Mouse (Mus musculus): ENCODE data around the gene Zscan5b. TPM values are rescaled to one million over a fixed set of nuclear protein-coding genes. Genes with fewer than 3 reads are reported as not detected.

Zscan5b gene
- total and polyA plus RNA-seq, 3 experiments = not detected

- H3K27me3 ChIP-seq (ENCODE audit: control insufficient read depth, insufficient read depth, low read length) = no peaks in the 10 kb centered on the region
- intact Hi-C loops (cut with DNase I) = loop anchor here (2.0 to 10.0 kb wide), 6 partner anchors 45 to 1009 kb away; partner anchors contain the start of genes Zfp28, Zfp583, Zfp78 and Zfp787
- TF ChIP-seq CTCF (IDR thresholded peaks at IDR 0.05) = no peak
- no peak for TF ChIP-seq EP300 (IDR thresholded peaks at IDR 0.05; ENCODE audit: insufficient read depth, low read depth, low read length)
- peak; percentile 80 for TF ChIP-seq POLR2A (IDR thresholded peaks at IDR 0.05; ENCODE audit: insufficient read depth, low read depth, low read length)
- DNase-seq = peak; percentile 98 to 99
- peak within 1 kb of the TSS; percentile 68 for H3K9ac ChIP-seq (ENCODE audit: low read depth, low read length)
- WGBS = 3% methylated on average over 50 of the region's 50 CpGs
- no peaks in the 10 kb centered on the region for H3K79me2 ChIP-seq (replicated peaks; ENCODE audit: control insufficient read depth, insufficient read depth, low read length)
- H3K36me3 ChIP-seq (ENCODE audit: control insufficient read depth, insufficient read depth, low read length) = no peaks in the 10 kb centered on the region
- peak within 1 kb of the TSS; percentile 78 for H3K27ac ChIP-seq
- H3K4me3 ChIP-seq = peak within 1 kb of the TSS; percentile 72
- H3K4me1 ChIP-seq (ENCODE audit: control insufficient read depth, insufficient read depth, low read length) = peaks cover 6% of the 10 kb centered on the region
These were observed 64.0 kb downstream of the Zscan5b start, which contains the start of gene Zfp667 for GRCm38 (mm10) chr7:6285842-6286705. TSS of gene Zfp667 (plus strand) at chr7:6286579.

DNA sequence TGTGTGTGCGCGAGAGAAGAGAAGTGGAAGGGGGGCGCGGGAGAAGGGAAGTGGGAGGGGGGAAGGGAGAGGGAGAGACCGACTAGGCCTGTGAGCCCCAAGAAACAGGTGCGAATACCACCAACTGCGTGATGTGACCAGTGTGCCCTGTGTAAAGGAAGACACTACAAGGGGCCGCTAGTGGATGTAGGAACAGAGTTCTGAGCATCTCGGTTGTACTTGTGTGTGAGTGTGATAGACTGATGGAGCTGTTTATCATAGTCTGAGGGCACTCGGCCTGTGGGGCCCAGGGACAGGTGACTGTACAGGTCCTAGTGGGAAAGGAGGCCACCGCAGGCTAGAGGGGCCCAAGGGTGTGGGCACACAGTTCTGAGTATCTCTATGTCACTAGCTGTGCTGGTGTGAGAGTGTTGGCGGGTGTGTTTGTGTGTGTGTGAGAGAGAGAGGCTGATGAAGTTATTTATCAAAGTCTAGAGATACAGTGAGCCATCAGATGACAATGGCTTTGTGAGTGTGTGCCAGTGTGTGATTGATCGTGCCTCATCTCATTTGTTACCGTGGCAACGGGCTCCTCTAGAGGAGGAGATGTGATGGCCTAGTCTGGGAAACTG lies 64.9 kb downstream of the Zscan5b start:
- Histone ChIP-seq H3K9ac (ENCODE audit: low read depth, low read length) (peak overlapping the region; percentile 68), H3K27ac (no peak overlapping the region), H3K79me2 (replicated peaks; ENCODE audit: control insufficient read depth, insufficient read depth, low read length) (no peaks in the 10 kb centered on the region), H3K27me3 (ENCODE audit: control insufficient read depth, insufficient read depth, low read length) (no peaks in the 10 kb centered on the region), H3K4me1 (ENCODE audit: control insufficient read depth, insufficient read depth, low read length) (peaks cover 6% of the 10 kb centered on the region), H3K36me3 (ENCODE audit: control insufficient read depth, insufficient read depth, low read length) (no peaks in the 10 kb centered on the region), H3K4me3 (peak overlapping the region; percentile 36; the same call in 1 of the 2 replicates)
- intact Hi-C loops (cut with DNase I) = loop anchor here (2.0 to 10.0 kb wide), 5 partner anchors 76 to 1008 kb away; partner anchors contain the start of genes Zfp28, Zfp78 and Zfp787
- peak in 1 of 2 experiments; percentile 22 for DNase-seq
- WGBS = 31% methylated on average over 14 of the region's 15 CpGs
- TF ChIP-seq CTCF (IDR thresholded peaks at IDR 0.05) (no peak), EP300 (IDR thresholded peaks at IDR 0.05; ENCODE audit: insufficient read depth, low read depth, low read length) (no peak), POLR2A (IDR thresholded peaks at IDR 0.05; ENCODE audit: insufficient read depth, low read depth, low read length) (no peak)

Other genes starting within 250 kb of the Zscan5b start
- gene Vmn1r65, start 211.3 kb upstream of the Zscan5b start, total RNA-seq (2021) = not detected
- gene Vmn1r65, start 211.3 kb upstream of the Zscan5b start, polyA plus RNA-seq (2012; rRNA removed) = not detected in 2 replicates
- gene Nlrp4c, start 177.1 kb upstream of the Zscan5b start, total RNA-seq (2021) = not detected
- gene Nlrp4c, start 177.1 kb upstream of the Zscan5b start, polyA plus RNA-seq (2012; rRNA removed) = not detected in 2 replicates
- 10 to 100 TPM; 28.4 to 35.2 TPM for gene Zfp787, start 66.3 kb upstream of the Zscan5b start, total RNA-seq (2021)
- 29.6 and 32.5 TPM in 2 replicates for gene Zfp787, start 66.3 kb upstream of the Zscan5b start, polyA plus RNA-seq (2012; rRNA removed)
- gene Zfp444, start 50.1 kb upstream of the Zscan5b start, total RNA-seq (2021) = 10 to 100 TPM; 11.0 to 12.7 TPM
- 8.1 and 10.9 TPM in 2 replicates for gene Zfp444, start 50.1 kb upstream of the Zscan5b start, polyA plus RNA-seq (2012; rRNA removed)
- gene Galp, start 25.2 kb upstream of the Zscan5b start, total RNA-seq (2021) = not detected
- gene Galp, start 25.2 kb upstream of the Zscan5b start, polyA plus RNA-seq (2012; rRNA removed) = not detected in 2 replicates
- gene Epp13, start 30.4 kb downstream of the Zscan5b start, total RNA-seq (2021) = not detected
- gene Epp13, start 30.4 kb downstream of the Zscan5b start, polyA plus RNA-seq (2012; rRNA removed) = not detected in 2 replicates
- 1 to 10 TPM; 3.6 to 4.6 TPM for gene Zfp667, start 64.3 kb downstream of the Zscan5b start, total RNA-seq (2021)
- 0.96 and 2.3 TPM in 2 replicates for gene Zfp667, start 64.3 kb downstream of the Zscan5b start, polyA plus RNA-seq (2012; rRNA removed)
- 1 to 10 TPM; 1.4 to 3.2 TPM for gene Zfp583, start 109.0 kb downstream of the Zscan5b start, total RNA-seq (2021)
- 1.2 and 1.7 TPM in 2 replicates for gene Zfp583, start 109.0 kb downstream of the Zscan5b start, polyA plus RNA-seq (2012; rRNA removed)
- gene Gm3854, start 121.5 kb downstream of the Zscan5b start, total RNA-seq (2021) = under 1 TPM; 0.20 to 0.52 TPM
- gene Gm3854, start 121.5 kb downstream of the Zscan5b start, polyA plus RNA-seq (2012; rRNA removed) = 0.08 and 0.12 TPM in 2 replicates
- gene Zfp78, start 141.0 kb downstream of the Zscan5b start, total RNA-seq (2021) = 1 to 10 TPM; 1.6 to 3.4 TPM
- gene Zfp78, start 141.0 kb downstream of the Zscan5b start, polyA plus RNA-seq (2012; rRNA removed) = 0.49 and 1.5 TPM in 2 replicates
- 1 to 10 TPM; 1.8 to 2.8 TPM for gene Zfp28, start 161.0 kb downstream of the Zscan5b start, total RNA-seq (2021)
- gene Zfp28, start 161.0 kb downstream of the Zscan5b start, polyA plus RNA-seq (2012; rRNA removed) = 2.6 and 4.1 TPM in 2 replicates
- not detected for gene Smim17, start 176.4 kb downstream of the Zscan5b start, total RNA-seq (2021)
- not detected in 2 replicates for gene Smim17, start 176.4 kb downstream of the Zscan5b start, polyA plus RNA-seq (2012; rRNA removed)
- gene Gm20715, start 188.0 kb downstream of the Zscan5b start, total RNA-seq (2021) = not detected
- not detected in 2 replicates for gene Gm20715, start 188.0 kb downstream of the Zscan5b start, polyA plus RNA-seq (2012; rRNA removed)
- not detected for gene Olfr1344, start 216.4 kb downstream of the Zscan5b start, total RNA-seq (2021)
- gene Olfr1344, start 216.4 kb downstream of the Zscan5b start, polyA plus RNA-seq (2012; rRNA removed) = 0.15 TPM in 1 of 2 replicates, not detected in the other
- not detected for gene Olfr1336, start 233.9 kb downstream of the Zscan5b start, total RNA-seq (2021)
- not detected in 2 replicates for gene Olfr1336, start 233.9 kb downstream of the Zscan5b start, polyA plus RNA-seq (2012; rRNA removed)
- not detected for gene Olfr1346, start 244.8 kb downstream of the Zscan5b start, total RNA-seq (2021)
- gene Olfr1346, start 244.8 kb downstream of the Zscan5b start, polyA plus RNA-seq (2012; rRNA removed) = not detected in 2 replicates